Mouse (Mus musculus) ES-E14 (cell line): Measurements from ENCODE around the gene Dcaf8.

Experiments used
- HCFC1 ChIP-seq: IDR thresholded peaks from 2 replicates; pipeline ENCODE4 v1.6.1; 2012; ENCODE audit warnings: low read length, inconsistent platforms, borderline replicate concordance; ENCODE audit not compliant: insufficient read depth
- ZC3H11A ChIP-seq: IDR thresholded peaks from 2 replicates; pipeline ENCODE4 v1.6.1; 2012; ENCODE audit warnings: low read depth, mild to moderate bottlenecking, inconsistent platforms, low read length, borderline replicate concordance

- no peak for TF ChIP-seq ZC3H11A
- TF ChIP-seq HCFC1: no peak
These were observed 18.8 kb upstream of the Dcaf8 start for GRCm38 (mm10) chr1:172129108-172129507.
